Mouse (Mus musculus) neutrophil, adult 59 days (primary cell): ENCODE measurements around the gene Gm20422. TPM values are rescaled to one million over a fixed set of nuclear protein-coding genes. Genes with fewer than 3 reads are reported as not detected.

Source experiments
- total RNA-seq, 2 experiments: library from RNA; stranded (reverse); gene quantifications; 1 replicate in 1 of 2; 2 replicates in 1 of 2; pipeline ENCODE4 v1.2.4; 2023

Gm20422 gene
- not detected for total RNA-seq

GRCm38 (mm10) chr8:69774503-69775148 lies at the start of gene Gm20422:
Gene Gm20422 (minus strand): TSS chr8:69774886.

GRCm38 (mm10) chr8:69822386-69823191 lies 47.9 kb upstream of the Gm20422 start, which contains the start of gene Lpar2:
Gene Lpar2 (plus strand): TSS chr8:69822429.

GRCm38 (mm10) chr8:69808094-69808863 lies 33.6 kb upstream of the Gm20422 start, which contains the start of gene Gmip:
Gene Gmip (plus strand): TSS chr8:69808679.

GRCm38 (mm10) chr8:69790773-69791367 lies 16.2 kb upstream of the Gm20422 start, which contains the start of the genes Atp13a1 and Zfp866:
Gene Atp13a1 (plus strand): TSS chr8:69791163.
Gene Zfp866 (minus strand): TSS chr8:69791178.

GRCm38 (mm10) chr8:69749544-69750454 lies 24.9 kb downstream of the Gm20422 start, which contains the start of gene Zfp963:
Gene Zfp963 (minus strand): TSS chr8:69749970.

GRCm38 (mm10) chr8:69710624-69711023 lies 64.1 kb downstream of the Gm20422 start, which contains the start of gene Zfp869:
Gene Zfp869 (minus strand): TSS chr8:69710724.

Other genes starting within 250 kb of the Gm20422 start
- gene Zfp868, start 149.3 kb downstream of the Gm20422 start, total RNA-seq: 10 to 100 TPM; 23.3 to 27.1 TPM
- under 1 TPM; 0.09 to 0.15 TPM for gene Zfp964, start 120.4 kb downstream of the Gm20422 start, total RNA-seq
- 10 to 100 TPM; 21.2 to 23.3 TPM for gene Zfp869, start 64.2 kb downstream of the Gm20422 start, total RNA-seq
- 1 to 10 TPM; 2.5 to 2.8 TPM for gene Zfp963, start 24.9 kb downstream of the Gm20422 start, total RNA-seq
- gene Atp13a1, start 16.3 kb upstream of the Gm20422 start, total RNA-seq: 10 to 100 TPM; 25.0 to 29.1 TPM
- 10 to 100 TPM; 13.4 to 14.8 TPM for gene Zfp866, start 16.3 kb upstream of the Gm20422 start, total RNA-seq
- gene Gmip, start 33.8 kb upstream of the Gm20422 start, total RNA-seq: 100 to 1,000 TPM; 409 to 453 TPM
- 1 to 10 TPM; 3.1 to 3.6 TPM for gene Lpar2, start 47.5 kb upstream of the Gm20422 start, total RNA-seq
- gene Pbx4, start 57.6 kb upstream of the Gm20422 start, total RNA-seq: 1 to 10 TPM; 1.1 to 2.9 TPM
- gene Cilp2, start 112.8 kb upstream of the Gm20422 start, total RNA-seq: not detected
- gene Tssk6, start 127.3 kb upstream of the Gm20422 start, total RNA-seq: 1 to 10 TPM in 1 of 2 experiments, under 1 TPM in 1; 0.53 to 1.1 TPM
- 10 to 100 TPM; 57.7 to 58.4 TPM for gene Ndufa13, start 127.7 kb upstream of the Gm20422 start, total RNA-seq
- not detected for gene Yjefn3, start 127.8 kb upstream of the Gm20422 start, total RNA-seq
- gene Gatad2a, start 221.5 kb upstream of the Gm20422 start, total RNA-seq: 10 to 100 TPM; 65.9 to 67.4 TPM